8 mouse cellular contexts compared by ENCODE assay signal in the genomic region with DNA sequence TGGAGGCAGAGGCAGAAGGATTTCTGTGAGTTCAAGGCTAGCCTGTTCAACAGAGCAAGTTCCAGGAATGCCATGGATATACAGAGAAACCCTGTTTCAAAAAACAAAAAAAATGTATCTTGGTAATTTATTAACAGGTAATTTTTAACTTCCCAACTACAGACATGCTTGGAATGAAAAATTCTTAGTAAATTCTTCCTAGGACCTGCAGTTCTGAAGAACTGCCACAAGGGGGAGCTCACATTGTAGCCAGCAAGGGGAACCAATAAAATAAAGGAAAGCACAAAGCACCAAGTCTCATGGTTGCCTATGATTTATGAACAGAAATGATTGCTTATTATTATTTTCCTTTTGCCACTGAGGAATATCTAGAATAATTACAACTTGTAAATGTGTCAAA. TPM values are rescaled to one million over a fixed set of nuclear protein-coding genes. Genes with fewer than 3 reads are reported as not detected.
DNase-seq lines count a peak whose midpoint lies in the region.

No protein-coding gene starts in this region.

- peak; percentile 67 for DNase-seq in kidney, adult 9 months
- no peak for DNase-seq in kidney, adult 11 months
- DNase-seq in ES-CJ7 (ENCODE audit: low read depth, low spot score) = peak; percentile 49
- peak; percentile 67 for DNase-seq in adrenal gland, postnatal 10 days
- peak; percentile 49 for DNase-seq in embryo, embryonic 9.5 days (ENCODE audit: extremely low spot score)
- peak; percentile 40 to 61 for DNase-seq in layer of hippocampus, postnatal 14 days (ENCODE audit: low spot score in 2 of 2)
- peak; percentile 39 for DNase-seq in retina, postnatal 7 days (ENCODE audit: low read depth, low spot score)
- DNase-seq in ovary, adult 18-20 months (ENCODE audit: low spot score) = no peak

RNA-seq across cellular contexts. Expression of a gene that starts 14.0 kb away (rescaled TPM):
- 10 to 100 TPM; 12.2 to 15.9 TPM for total RNA-seq in adrenal gland, postnatal 10 days (2021)
- total RNA-seq in layer of hippocampus, postnatal 14 days (2021) = 10 to 100 TPM; 33.8 to 37.8 TPM

RNA-seq across cellular contexts. Expression of a gene that starts 46.2 kb away (rescaled TPM):
- 10 to 100 TPM; 56.1 to 61.2 TPM for total RNA-seq in adrenal gland, postnatal 10 days (2021)
- total RNA-seq in layer of hippocampus, postnatal 14 days (2021) = 1 to 10 TPM; 2.8 to 5.8 TPM

Comparison
In these comparisons a context has a peak if more than half of its experiments do, and no peak if none do; other contexts are left out.
1. DNase-seq: peak in kidney, adult 9 months (single experiment), ES-CJ7 (single experiment), adrenal gland, postnatal 10 days (single experiment), embryo, embryonic 9.5 days (single experiment), layer of hippocampus, postnatal 14 days (2 of 2) and retina, postnatal 7 days (single experiment); none in kidney, adult 11 months (single experiment) and ovary, adult 18-20 months (single experiment).
2. RNA of a gene that starts 46.2 kb away (total RNA-seq): 56.1 to 61.2 TPM in adrenal gland, postnatal 10 days; 2.8 to 5.8 TPM in layer of hippocampus, postnatal 14 days; every median in the first group is over 4 times any median in the second.